Mouse (Mus musculus): ENCODE results near the gene Cfap70. TPM values are rescaled to one million over a fixed set of nuclear protein-coding genes. Genes with fewer than 3 reads are reported as not detected.

Cfap70 gene
- polyA plus RNA-seq, 1 experiment from 2014 or later, result 0.90 TPM

DNA sequence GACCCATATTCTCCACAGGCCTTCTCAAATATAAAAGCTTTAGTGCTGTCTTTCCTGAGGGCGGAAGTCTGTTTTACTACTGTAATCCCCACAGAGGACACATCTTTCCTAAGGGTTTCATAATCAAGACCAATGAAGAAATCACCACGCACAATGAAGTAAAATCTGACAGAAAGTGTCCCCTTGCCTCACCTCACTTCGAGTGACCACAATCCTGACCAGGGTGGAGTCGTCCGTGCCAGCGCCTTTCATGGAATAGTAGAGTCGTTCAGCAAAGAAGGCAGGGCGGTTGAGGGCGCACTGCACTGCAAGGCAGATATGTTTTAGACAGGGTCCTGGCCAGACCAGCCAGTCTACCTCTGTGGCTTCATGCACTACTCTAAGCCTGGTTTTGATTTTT, 6.4 kb upstream of the Cfap70 start:
- no peak overlapping the region for H3K27ac ChIP-seq
- no peaks in the 10 kb centered on the region for H3K27me3 ChIP-seq (ENCODE audit: low read depth, poor library complexity, severe bottlenecking)
- 95% methylated on average over 9 of the region's 9 CpGs for WGBS
- H3K4me3 ChIP-seq, result no peak overlapping the region
- DNase-seq (ENCODE audit: low spot score), result no peak
- no peaks in the 10 kb centered on the region for H3K4me1 ChIP-seq
- no peaks in the 10 kb centered on the region for H3K9me3 ChIP-seq (replicated peaks)
- peaks cover 40% of the 10 kb centered on the region for H3K36me3 ChIP-seq

DNA sequence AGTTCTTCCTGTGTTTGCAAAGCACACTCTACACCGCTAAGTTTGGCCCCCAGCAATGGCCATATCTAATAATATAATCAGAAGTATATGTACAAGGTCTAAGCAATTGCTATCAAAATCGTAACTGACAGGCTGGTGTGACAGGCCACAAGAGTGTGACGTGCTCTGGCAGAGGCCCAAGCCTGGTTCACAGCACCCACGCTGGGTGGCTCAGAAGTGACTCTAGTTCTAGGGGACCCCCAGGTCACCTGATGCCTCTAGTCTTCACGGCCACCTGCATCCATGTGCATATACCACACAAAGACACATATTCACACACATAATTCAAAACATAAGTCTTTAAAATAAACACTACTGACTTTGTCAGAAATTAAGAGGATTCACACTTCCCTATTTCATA, 903 bp upstream of the Cfap70 start:
- 93% methylated on average over 5 of the region's 5 CpGs for WGBS
- no peak for DNase-seq (ENCODE audit: low spot score)
- peaks cover 5% of the 10 kb centered on the region for H3K4me1 ChIP-seq
- H3K4me3 ChIP-seq, result no peak overlapping the region
- peaks cover 9% of the 10 kb centered on the region for H3K36me3 ChIP-seq
- H3K27me3 ChIP-seq (ENCODE audit: low read depth, poor library complexity, severe bottlenecking), result no peaks in the 10 kb centered on the region
- no peaks in the 10 kb centered on the region for H3K9me3 ChIP-seq (replicated peaks)
- no peak overlapping the region for H3K27ac ChIP-seq

DNA sequence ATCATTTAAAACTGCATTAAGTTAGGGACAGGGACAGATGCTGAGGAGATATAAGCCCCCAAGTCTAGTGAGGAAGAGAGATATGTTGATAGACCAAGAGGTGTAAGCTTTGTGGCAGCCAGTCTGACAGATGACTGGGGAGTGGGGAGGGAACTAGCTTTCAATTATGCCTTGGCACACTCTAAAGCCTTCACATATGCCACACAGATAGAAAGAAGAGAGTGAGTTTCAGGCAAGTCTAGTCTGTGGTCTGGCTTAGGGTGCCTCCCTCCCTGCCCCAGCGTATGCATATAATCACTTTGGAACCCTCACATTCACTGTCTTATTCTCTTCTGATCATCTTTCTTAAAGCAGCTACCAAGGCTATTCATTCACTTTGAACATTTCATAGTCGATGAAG, 724 bp downstream of the Cfap70 start:
- WGBS, result 8% methylated on average over 2 of the region's 2 CpGs
- DNase-seq (ENCODE audit: low spot score), result no peak
- Histone ChIP-seq H3K27ac (no peak overlapping the region), H3K4me1 (peaks cover 5% of the 10 kb centered on the region), H3K36me3 (peaks cover 5% of the 10 kb centered on the region; the same call in 1 of the 2 replicates), H3K9me3 (replicated peaks) (no peaks in the 10 kb centered on the region), H3K4me3 (peak overlapping the region; percentile 51), H3K27me3 (ENCODE audit: low read depth, poor library complexity, severe bottlenecking) (no peaks in the 10 kb centered on the region)

DNA sequence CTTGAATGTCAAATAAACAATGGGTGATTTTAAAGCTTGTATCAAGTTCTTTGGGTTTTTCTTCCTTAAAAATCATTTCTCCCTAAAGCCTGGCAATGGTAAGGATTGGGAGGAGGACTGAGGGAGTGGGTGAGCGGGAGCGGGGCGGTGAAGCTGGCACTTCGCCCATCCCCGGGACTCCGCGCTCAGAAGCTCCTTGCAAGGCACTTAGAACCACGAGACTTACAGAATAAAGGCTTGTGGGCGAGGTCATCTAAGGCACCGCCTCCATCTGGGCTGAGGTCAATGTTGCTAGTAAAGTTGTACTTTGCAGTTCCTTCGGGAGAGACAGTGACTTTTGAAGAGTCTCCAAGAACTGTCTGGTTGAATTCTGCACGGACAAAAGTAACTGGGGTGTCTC, 4.8 kb downstream of the Cfap70 start:
- no peak overlapping the region for H3K27ac ChIP-seq
- 71% methylated on average over 12 of the region's 12 CpGs for WGBS
- no peak for DNase-seq (ENCODE audit: low spot score)
- no peaks in the 10 kb centered on the region for H3K27me3 ChIP-seq (ENCODE audit: low read depth, poor library complexity, severe bottlenecking)
- H3K9me3 ChIP-seq (replicated peaks), result no peaks in the 10 kb centered on the region
- H3K4me3 ChIP-seq, result no peak overlapping the region
- H3K4me1 ChIP-seq, result peaks cover 8% of the 10 kb centered on the region
- no peaks in the 10 kb centered on the region for H3K36me3 ChIP-seq

DNA sequence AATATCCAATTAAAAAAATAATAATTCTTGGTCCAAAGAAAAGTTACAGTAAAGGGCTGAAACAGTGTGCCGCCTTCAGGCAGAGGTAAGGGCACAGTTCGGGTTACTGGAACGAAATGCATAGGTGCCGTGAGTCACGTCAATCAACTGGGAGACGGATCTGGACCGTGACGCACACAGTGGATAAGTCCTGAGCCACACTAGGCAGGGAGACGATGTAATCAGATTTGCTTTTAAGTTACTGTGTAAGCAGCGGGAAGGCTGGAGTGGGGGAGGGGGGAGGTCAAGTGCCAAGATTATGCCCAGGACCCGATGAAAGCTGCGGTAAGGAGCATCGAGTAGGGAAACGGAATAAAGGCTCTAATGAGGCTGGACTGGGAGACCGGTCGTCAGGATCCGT, 9.8 kb downstream of the Cfap70 start:
- DNase-seq (ENCODE audit: low spot score), result no peak
- Histone ChIP-seq H3K27ac (no peak overlapping the region), H3K36me3 (no peaks in the 10 kb centered on the region), H3K9me3 (replicated peaks) (no peaks in the 10 kb centered on the region), H3K4me1 (0 out of 2 replicates have a peak, but pooled peaks cover 3% of the 10 kb centered on the region), H3K4me3 (no peak overlapping the region), H3K27me3 (ENCODE audit: low read depth, poor library complexity, severe bottlenecking) (no peaks in the 10 kb centered on the region)
- 74% methylated on average over 17 of the region's 17 CpGs for WGBS

DNA sequence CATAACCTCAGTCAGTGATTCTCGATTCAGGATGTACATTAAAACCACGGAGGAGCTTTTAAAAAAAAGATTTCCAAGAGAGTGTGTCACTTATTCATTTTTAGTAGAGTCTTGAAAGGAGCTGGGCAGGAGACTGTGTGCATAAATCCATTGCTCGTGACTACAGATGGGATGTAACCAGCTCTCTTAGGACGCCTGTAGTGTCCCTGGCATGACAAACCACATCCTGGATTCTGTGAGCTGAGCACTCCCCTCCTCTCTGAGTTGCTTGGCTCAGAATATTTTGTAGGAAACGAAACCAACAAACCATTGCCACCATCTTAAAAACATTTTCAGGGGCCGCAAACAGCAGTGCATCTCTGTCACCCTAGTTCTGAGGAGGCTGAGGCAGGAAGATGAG, 15.1 kb downstream of the Cfap70 start:
- no peaks in the 10 kb centered on the region for H3K9me3 ChIP-seq (replicated peaks)
- no peak for DNase-seq (ENCODE audit: low spot score)
- 76% methylated on average over 6 of the region's 6 CpGs for WGBS
- H3K4me3 ChIP-seq, result no peak overlapping the region
- no peaks in the 10 kb centered on the region for H3K36me3 ChIP-seq
- H3K27me3 ChIP-seq (ENCODE audit: low read depth, poor library complexity, severe bottlenecking), result no peaks in the 10 kb centered on the region
- H3K27ac ChIP-seq, result no peak overlapping the region
- H3K4me1 ChIP-seq, result no peaks in the 10 kb centered on the region

DNA sequence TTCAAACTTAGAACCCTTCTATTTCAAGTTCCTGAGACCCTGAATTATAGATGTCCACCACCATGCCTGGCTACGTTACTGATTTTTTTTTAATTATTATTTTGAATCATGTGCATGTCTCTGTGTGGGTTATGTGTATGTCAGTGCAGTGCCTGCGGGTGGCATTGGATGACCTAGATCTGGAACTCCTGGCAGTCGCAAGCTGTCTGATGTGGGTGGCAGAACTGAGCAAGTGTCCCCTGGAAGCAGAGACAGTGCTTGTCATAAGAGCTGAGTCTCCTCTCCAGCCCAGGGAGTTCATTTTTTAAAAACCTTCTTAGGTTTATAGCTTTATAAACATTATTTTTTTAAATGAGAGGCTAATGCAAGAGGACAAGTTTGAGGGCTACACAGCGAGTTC, 19.6 kb downstream of the Cfap70 start:
- no peak overlapping the region for H3K4me3 ChIP-seq
- 85% methylated on average over 4 of the region's 4 CpGs for WGBS
- DNase-seq (ENCODE audit: low spot score), result no peak
- H3K27ac ChIP-seq, result no peak overlapping the region
- no peaks in the 10 kb centered on the region for H3K36me3 ChIP-seq
- H3K27me3 ChIP-seq (ENCODE audit: low read depth, poor library complexity, severe bottlenecking), result no peaks in the 10 kb centered on the region
- no peaks in the 10 kb centered on the region for H3K4me1 ChIP-seq
- H3K9me3 ChIP-seq (replicated peaks), result no peaks in the 10 kb centered on the region

DNA sequence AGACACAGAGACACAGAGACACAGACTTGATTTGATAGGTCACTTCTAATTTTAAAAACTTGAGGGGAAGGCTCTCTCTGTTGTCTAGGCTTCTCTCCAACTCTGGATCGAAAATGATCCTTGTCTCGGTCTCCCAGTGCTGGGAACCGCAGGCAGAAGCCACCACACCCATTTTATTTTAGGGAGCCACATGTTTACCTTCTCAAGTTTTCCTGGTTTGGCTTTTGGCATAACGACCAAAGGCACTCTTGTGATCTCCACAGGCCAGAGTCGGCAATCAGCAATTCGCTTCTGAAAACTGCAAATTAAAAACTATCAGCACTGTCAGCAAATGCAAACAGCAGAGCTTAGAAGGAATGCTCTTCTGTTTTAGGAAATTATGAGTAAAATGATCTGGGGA, 20.3 kb downstream of the Cfap70 start:
- no peak for DNase-seq (ENCODE audit: low spot score)
- Histone ChIP-seq H3K4me1 (no peaks in the 10 kb centered on the region), H3K9me3 (replicated peaks) (no peaks in the 10 kb centered on the region), H3K36me3 (no peaks in the 10 kb centered on the region), H3K27ac (no peak overlapping the region), H3K4me3 (no peak overlapping the region), H3K27me3 (ENCODE audit: low read depth, poor library complexity, severe bottlenecking) (no peaks in the 10 kb centered on the region)
- 82% methylated on average over 6 of the region's 6 CpGs for WGBS

DNA sequence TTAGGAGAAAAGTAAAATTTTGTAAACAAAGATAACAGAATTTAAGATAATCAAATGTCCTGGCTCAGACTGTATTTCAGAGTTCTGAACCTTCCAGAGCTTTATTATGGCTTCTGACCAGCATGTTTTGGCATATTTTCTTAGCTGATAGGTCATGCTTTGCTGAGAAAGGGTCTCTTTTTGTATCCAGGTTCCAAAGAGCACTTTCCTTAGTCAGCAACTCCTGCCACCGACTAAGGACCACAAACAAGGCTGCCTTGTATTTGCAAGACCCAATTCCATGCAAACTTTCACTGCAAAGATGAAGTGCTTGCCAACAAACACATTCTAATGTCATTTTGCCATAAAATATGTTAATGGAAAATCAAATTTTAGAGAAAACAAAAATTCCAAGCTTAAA, 22.2 kb downstream of the Cfap70 start:
- 76% methylated on average over 1 of the region's 1 CpGs for WGBS
- no peak overlapping the region for H3K4me3 ChIP-seq

DNA sequence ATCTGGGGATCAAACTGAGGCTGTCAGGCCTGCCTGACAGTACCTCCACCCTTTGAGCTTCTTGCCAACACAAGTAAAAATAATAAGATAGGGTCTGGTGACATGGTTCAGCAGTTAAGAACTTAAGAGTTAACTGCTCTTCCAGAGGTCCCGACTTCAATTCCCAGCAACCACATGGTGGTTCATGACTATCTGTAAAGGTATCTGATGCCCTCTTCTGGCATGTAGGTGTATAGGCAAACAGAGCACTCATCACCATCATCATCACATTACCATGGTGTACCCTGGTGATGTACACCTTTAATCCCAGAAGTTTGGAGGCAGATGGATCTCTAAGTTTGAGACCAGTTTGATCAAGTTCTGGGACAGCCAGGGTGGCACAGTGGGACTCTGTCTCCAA, 23.4 kb downstream of the Cfap70 start:
- no peaks in the 10 kb centered on the region for H3K27me3 ChIP-seq (ENCODE audit: low read depth, poor library complexity, severe bottlenecking)
- H3K9me3 ChIP-seq (replicated peaks), result no peaks in the 10 kb centered on the region
- WGBS, result 35% methylated on average over 1 of the region's 1 CpGs
- no peak for DNase-seq (ENCODE audit: low spot score)
- no peak overlapping the region for H3K4me3 ChIP-seq
- H3K27ac ChIP-seq, result no peak overlapping the region
- H3K36me3 ChIP-seq, result no peaks in the 10 kb centered on the region
- no peaks in the 10 kb centered on the region for H3K4me1 ChIP-seq

More for the DNA sequence above, 22.2 kb downstream of the Cfap70 start:
- no peak overlapping the region for H3K27ac ChIP-seq
- no peaks in the 10 kb centered on the region for H3K9me3 ChIP-seq (replicated peaks)
- no peak for DNase-seq (ENCODE audit: low spot score)
- no peaks in the 10 kb centered on the region for H3K36me3 ChIP-seq
- no peaks in the 10 kb centered on the region for H3K4me1 ChIP-seq
- H3K27me3 ChIP-seq (ENCODE audit: low read depth, poor library complexity, severe bottlenecking), result no peaks in the 10 kb centered on the region

DNA sequence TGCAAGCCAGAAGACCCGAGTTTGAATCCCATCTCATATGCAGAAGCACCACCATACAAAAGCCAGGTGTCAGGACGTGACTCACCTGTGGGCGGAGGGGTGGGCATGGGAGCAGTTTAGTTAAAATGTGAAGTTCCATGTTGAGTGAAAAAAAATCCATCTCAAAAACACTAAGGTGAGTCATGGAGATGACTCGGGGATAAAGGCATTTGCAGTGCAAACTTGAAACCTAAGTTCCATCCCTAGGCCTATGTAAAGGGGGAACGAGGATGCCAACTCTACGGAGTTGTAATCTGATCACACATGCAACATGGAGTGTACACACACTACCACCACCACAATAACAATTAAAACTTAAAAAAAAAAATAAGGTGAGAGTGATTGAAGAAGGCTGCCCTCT, 29.0 kb downstream of the Cfap70 start:
- WGBS, result 89% methylated on average over 6 of the region's 6 CpGs
- DNase-seq (ENCODE audit: low spot score), result no peak
- no peak overlapping the region for H3K4me3 ChIP-seq
- no peaks in the 10 kb centered on the region for H3K36me3 ChIP-seq
- H3K9me3 ChIP-seq (replicated peaks), result no peaks in the 10 kb centered on the region
- no peaks in the 10 kb centered on the region for H3K4me1 ChIP-seq
- no peaks in the 10 kb centered on the region for H3K27me3 ChIP-seq (ENCODE audit: low read depth, poor library complexity, severe bottlenecking)
- H3K27ac ChIP-seq, result no peak overlapping the region

DNA sequence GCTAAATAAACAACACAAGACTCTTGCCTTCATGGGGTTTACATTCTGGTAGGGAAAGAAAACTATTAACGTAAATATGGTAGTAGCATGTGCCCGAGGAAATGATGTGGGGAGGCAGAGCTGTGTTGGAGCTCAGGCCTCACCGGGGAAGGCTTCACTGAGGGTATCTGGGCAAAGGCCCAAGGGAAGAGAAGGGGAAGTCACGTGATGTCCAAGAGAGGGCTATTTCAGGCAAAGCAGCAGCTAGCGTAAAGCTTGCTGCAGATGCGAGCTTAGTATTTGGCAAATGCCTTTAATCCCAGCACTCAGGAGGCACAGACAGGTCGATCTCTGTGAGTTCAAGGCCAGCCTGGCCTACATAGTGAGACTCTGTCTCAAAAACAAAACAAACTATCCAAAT, 29.8 kb downstream of the Cfap70 start:
- 80% methylated on average over 7 of the region's 7 CpGs for WGBS
- no peak overlapping the region for H3K27ac ChIP-seq
- no peaks in the 10 kb centered on the region for H3K27me3 ChIP-seq (ENCODE audit: low read depth, poor library complexity, severe bottlenecking)
- DNase-seq (ENCODE audit: low spot score), result no peak
- H3K4me1 ChIP-seq, result no peaks in the 10 kb centered on the region
- no peaks in the 10 kb centered on the region for H3K36me3 ChIP-seq
- no peak overlapping the region for H3K4me3 ChIP-seq
- no peaks in the 10 kb centered on the region for H3K9me3 ChIP-seq (replicated peaks)

DNA sequence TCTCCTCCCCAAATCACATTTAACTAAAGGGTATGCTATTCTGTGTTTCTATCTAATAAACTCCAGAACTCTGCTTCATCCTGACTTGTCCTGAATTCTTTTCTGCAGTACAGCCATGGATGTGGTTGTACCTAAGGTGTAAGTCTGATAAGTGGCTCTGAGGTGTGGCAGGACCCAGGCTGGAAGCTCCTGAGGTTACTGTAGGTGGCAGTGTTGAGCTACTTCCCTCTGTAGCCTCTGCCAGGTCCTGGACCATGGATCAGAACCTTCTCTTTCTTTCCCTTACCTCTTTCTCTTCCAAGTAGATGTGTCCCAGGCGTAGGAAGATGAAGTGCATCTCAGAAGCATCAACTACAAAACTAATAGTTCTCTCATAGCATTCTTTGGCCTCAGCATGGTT, 52.0 kb downstream of the Cfap70 start:
- 53% methylated on average over 1 of the region's 1 CpGs for WGBS
- Histone ChIP-seq H3K9me3 (replicated peaks) (no peaks in the 10 kb centered on the region), H3K36me3 (no peaks in the 10 kb centered on the region), H3K27me3 (ENCODE audit: low read depth, poor library complexity, severe bottlenecking) (no peaks in the 10 kb centered on the region), H3K27ac (no peak overlapping the region), H3K4me1 (no peaks in the 10 kb centered on the region), H3K4me3 (no peak overlapping the region)
- no peak for DNase-seq (ENCODE audit: low spot score)

DNA sequence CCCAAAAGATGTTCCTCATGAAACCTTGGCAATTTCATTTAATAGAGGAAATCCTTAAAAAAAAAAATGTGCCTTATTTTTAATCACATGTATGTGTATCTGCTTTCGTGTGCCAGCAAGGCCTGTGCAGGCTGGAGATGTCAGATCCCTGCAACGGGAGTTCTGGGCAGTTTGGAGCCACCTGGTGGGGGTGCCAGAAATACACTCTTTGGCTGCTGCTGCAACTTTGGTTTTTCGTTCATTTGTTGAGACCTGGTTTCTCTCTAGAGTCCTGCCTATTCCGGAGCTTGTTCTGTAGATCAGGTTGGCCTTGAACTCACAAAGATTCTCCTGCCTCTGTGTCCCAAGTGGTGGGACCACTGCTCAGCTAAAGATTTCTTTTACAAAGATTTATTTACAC, 53.2 kb downstream of the Cfap70 start:
- no peaks in the 10 kb centered on the region for H3K27me3 ChIP-seq (ENCODE audit: low read depth, poor library complexity, severe bottlenecking)
- no peaks in the 10 kb centered on the region for H3K36me3 ChIP-seq
- H3K4me3 ChIP-seq, result no peak overlapping the region
- H3K4me1 ChIP-seq, result peaks cover 5% of the 10 kb centered on the region
- H3K9me3 ChIP-seq (replicated peaks), result no peaks in the 10 kb centered on the region
- 56% methylated on average over 4 of the region's 4 CpGs for WGBS
- DNase-seq (ENCODE audit: low spot score), result no peak
- no peak overlapping the region for H3K27ac ChIP-seq
